Mouse (Mus musculus) lung, postnatal 10 days (tissue): ENCODE measurements around the gene Mmp28.

Source experiments
- DNase-seq: peaks from one replicate; pipeline ENCODE4 v3.0.0; 2021

The Mmp28 gene

DNA sequence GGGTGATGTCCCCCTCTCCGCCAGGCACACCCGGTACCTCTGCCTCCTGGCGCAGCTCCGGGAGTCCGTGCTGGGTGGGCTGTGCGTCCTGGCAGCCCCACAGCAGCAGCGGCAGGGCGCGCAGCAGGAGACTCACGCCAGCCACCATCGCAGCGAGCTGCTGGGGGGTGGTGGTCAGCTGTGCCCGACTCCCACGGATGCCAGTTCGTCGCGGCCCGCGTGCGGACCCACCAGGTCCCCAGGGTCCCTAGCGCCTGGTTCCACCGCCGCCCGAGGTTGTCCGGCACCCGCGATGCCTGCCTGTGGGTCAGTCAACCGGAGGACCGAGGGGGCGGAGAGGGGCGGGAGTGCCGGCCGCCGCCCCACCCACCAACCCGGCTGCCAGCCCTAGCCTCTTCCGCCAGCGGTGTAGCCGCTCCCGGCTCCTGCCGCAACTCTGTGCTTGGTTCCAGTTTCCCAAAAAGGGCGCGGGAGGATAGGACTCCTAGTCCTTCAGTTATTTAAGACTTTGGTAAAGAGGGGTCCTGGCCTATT lies at the start of gene Mmp28:
Gene Mmp28, minus strand, starts transcription at position 361 of the 534 bp plus-strand sequence.
- peak; percentile 81 for DNase-seq

DNA sequence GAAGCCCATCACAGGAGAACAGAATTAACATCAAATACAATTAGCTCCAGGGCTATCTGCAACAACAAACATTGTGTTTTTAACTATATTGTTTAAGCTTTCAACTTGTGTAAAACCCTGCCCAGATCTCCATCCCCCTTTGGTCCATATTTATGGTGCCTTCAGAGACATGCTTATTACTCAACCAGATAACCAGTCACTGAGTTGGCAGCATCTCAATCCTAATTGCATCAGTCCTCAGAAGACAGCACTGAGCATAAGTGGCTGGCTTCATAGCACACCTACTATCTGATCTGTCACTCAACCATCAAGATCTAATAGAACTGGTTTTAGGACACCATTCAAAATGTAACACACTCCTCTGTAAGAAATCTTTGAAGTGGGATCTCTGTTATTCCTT lies 46.6 kb upstream of the Mmp28 start:
- DNase-seq = no peak

DNA sequence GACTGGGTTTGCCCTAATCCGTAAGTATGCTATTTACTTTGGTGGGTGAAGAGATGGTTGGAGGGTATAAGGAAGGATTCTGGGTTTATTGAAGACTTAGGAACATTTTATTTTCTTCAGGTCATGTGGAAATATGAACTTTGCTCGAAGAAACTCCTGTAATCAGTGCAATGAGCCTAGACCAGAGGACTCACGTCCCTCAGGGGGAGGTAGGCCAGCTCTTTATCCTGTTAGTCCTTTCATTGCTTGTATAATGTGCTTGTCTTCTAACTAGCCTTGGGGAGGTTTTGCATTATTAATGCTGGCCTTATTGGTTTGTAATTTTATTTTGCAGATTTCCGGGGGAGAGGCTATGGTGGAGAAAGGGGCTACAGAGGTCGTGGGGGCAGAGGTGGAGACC lies 41.4 kb upstream of the Mmp28 start:
- DNase-seq = no peak

DNA sequence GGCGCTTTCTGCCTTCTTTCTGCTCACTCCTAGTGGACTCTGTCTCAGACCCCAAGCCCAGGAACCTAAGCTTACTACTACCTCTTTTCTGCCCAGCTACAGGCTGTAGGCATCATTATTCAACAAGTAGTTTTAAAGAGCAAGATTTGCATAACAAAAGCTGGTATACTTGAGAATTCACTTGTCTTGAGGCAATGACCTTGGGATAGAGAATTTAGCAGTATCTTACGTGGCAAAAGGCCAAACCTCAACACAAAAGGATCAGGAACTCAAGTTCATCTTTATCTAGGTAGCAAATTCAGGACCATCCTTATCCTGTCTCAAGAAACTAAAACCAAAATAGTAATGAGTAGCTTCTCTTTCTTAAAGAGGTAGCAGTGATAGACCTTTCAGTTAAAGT lies 32.7 kb upstream of the Mmp28 start:
- DNase-seq = no peak

DNA sequence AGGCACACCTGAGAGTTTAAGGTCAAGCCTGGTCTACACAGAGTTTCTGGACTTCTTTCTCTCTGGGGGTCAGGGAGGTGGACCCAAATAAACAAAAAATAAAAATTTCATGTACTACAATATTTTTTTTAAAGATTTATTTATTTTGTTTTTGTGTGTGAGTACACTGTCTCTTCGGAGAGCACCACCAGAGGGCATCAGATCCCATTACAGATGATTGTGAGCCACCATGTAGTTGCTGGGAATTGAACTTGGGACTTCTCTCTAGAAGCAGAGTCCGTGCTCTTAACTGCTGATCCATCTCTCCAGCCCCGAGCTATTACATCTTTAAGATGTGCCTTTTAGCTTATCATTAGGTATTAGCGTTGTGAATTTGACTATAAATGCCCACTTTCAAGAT lies 28.6 kb upstream of the Mmp28 start:
- DNase-seq = no peak

DNA sequence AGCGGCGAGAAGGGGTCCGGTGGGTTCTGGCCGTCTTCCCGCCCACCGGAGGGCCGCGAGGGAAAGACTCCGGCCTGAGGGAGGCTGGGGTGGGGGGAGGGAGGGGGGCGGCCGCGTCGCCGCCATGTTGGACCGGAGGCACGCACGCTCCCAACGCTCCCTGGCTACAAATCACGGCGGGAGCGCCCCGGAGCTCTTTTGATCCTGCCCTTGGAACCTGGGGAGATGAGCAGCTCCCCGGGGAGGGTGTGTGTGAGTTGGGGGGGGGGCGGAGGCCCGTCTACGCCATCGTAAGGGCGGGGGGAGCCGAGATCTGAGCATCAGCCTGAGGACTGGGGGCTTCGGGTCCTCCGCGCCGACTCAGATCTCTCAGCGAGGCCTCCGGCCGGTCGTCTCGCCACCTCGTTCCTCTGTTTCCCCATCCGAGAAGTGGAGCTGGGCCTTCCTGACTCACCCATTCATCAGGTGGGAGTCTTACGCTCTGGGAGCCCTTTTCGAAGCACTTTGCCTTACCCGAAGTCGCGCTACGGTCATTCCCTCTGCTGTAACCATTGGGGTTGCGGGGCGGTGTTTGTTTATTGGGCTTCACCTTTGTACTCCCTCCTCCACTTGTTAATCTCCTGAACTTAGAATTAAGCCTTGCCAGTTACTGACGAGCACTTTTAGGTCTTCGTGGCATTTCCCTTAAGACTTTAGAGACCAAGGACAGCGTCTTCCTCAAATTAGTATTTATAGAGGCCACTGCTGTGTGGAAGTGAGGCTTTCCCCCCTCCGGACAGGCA lies 10.6 kb upstream of the Mmp28 start:
- no peak for DNase-seq

DNA sequence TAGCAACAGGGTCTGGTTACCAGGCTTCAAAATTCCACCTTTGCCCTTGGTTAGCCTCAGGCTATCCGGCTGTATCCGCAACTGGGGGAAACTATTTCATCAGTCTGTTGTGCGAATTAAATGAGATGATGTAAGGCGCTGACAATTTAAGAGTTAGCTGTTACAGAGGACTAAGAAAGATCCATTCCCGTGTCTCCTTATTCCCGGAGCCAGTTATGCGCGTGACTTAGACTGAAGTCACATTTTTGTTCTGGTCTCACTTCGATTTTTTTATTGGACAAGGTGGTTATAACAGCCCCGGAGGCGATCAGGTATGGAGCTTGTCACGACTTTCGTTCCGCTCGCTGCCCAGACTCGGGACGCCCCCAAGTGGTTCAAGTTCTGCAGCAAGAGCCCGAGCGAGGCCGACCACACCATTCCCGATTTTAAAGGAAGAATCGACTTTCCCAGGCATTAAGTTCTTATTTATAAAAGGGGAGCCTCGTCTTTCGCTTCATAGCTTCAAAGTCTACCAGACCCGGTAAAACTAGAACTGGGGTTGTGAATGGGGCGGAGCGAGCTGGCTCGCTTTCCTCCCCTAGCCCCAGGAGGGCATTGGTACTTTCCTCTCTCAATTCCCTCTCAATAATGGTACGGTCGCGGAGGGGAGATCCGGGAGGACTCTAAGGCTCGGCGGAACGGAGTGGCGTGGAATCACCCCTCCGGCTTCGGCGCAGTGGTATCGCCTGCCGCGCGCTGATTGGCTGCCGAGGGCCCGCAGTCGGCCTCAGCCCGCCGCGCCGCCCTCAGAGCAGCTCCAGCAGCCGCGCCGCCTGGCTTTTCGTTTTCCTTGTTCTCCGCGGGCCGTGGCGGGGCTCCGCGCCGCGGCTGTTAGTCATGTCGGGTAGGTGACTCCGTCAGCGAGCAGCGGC lies 9.7 kb upstream of the Mmp28 start, which contains the start of gene Taf15:
Gene Taf15, plus strand, starts transcription at position 763 of the 911 bp plus-strand sequence.
- DNase-seq = peak; percentile 99

DNA sequence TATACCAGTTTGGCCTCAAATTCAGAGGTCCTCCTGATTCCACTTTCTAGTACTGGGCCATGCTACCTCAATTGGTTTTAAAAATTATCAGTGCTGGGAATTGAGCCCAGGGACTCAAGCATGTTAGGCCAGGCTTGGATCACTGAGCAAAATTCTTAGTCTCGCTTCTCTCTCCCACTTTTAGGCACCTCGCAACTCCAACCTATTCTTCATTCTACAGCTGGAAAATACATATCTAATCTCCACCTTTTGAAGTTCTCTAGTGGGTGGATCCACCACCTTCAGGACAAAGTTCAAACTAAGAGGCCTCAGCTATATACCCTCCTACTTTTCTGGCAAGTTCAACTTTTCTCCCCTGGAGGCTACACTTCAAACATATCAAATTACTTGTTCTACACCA lies 8.9 kb upstream of the Mmp28 start:
- no peak for DNase-seq

DNA sequence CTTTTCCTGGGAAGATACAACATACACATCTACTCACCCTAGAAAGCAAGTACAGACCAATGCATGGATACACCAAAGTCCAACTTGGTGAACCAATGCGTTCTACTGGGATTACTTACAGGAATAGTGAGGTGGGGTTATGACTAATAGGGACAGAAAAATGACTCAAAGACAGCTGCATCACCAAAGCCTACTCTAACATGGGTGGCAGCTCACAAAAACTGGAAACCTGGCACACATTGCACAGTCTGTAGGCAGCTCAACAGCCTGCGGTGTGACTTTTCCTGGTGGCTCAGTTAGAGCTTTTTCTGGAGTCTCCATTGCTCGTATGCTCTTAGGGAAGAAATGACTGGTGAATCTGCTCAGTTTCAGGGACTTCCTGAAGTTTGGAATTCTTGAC lies 5.9 kb upstream of the Mmp28 start:
- DNase-seq = no peak

DNA sequence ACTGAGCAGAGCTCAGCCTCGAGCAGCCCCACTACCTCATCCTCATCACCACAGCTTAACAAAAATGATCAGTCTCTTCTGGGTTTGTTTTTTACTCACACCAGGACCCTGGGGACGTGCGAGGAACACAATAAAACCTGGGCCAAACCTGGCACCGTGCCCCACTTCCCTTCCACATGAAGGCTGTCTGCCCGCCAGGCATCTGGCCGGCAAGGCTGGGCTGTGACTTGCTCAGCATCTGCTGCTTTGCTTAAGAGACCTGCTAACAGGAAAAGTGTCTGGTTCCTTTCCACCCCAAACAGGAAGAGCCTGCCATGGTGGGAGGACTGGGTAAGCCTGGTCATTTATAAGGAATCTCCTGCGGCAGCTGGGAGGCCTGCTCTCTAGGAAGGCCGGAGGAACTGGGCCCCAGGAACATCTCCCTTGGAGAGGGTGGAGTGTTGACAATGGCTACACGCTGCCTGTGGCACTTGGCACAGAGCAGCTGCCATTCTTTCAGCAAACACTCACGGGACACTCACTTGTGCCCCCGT lies 4.3 kb upstream of the Mmp28 start:
- DNase-seq = peak; percentile 86

DNA sequence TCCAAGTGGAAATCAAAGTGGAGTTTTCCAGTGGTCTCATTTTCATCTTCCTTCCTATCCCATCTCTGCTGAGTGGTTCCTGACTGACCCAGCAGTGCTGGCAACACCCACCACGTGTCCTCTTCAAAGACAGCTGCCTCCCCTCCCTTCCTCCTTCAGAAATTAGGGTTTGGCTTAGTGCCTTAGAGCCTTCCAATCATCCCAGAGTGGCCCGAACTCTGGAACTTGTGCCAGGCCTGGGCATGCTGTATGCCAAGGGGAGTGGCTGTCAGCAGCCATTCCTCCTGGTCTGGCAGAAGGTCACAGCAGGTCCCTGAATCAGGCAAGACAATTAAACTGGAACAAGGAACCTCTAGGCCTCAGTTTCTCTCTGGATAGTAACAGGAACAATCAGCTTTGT lies 3.1 kb upstream of the Mmp28 start:
- DNase-seq = peak; percentile 79

DNA sequence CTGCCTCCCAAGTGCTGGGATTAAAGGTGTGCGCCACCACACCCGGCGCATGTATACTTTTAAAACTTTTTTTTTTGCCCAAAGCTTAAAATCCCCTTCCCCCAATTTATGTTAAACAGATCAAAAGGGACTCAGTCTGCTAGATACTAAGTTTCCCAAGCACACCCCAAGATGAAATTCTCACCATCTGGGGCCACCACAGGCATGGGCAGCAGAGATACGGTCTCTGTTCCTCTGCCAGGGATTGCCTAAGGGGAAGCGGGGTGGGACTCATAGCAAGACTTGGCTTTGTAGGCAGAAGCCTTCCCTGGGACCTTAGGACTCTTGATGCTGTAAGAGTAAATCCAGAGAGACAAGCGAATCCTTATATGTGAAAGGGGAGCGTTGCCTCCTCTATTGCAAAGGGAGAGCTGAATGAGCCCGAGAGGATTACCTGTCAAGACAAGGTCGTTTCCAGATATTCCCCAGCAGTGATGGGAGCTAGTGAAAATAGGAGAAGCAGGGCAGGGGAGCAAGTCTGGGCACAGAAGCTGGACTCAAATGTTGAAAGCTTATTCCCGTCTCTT lies 1.3 kb downstream of the Mmp28 start:
- DNase-seq = no peak

DNA sequence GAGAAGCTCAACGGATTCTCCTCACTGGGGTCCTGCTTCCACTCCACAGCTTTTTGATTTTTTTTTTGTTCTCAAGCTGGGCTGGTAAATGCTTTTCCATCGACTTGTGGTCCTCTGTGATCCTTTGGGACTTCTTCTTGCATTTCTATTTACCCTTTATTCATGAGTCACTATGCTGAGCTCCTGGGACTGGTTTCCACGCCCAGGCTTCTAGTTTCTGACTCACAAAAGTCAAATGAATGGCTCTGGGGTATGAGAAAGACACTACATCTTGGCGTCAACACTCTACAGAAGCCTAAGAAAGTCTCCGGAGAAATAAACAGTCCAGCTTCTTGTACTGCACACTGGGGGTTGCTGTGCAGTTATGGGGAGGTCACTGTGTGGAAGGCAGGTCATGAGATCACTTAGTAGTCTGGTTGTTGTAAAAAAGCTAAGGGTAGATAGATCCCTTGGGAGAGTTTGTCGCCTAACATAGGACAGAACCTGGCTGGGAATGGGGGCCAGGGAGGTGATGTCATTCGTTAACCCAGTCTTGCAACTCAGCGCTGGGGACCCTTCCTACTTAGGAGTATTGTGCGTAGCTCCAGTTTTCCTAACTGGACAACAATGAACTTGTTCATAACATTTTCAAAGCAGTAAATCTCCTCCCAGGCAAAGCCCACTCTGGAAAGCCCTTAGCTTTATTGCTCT lies 4.8 kb downstream of the Mmp28 start:
- DNase-seq = no peak

DNA sequence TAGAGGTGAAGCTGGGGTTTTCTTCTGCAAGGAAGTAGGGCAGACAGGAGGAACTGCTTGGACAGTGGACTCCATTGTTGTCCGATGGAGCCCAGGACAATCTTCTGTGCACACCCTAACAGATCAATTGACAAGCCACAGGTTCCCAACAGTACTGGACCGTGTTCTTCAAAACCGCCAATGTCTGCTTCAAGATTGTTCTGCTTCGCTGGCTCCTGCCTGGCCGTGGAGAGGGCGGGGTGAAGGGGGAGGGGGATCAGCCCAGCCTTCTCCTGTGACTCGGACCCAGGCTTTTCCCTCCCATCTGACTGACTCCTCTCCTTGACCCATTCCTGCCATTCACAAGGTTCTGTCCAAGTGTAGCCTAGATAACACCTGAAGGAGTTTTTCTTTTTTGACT lies 5.6 kb downstream of the Mmp28 start:
- no peak for DNase-seq

DNA sequence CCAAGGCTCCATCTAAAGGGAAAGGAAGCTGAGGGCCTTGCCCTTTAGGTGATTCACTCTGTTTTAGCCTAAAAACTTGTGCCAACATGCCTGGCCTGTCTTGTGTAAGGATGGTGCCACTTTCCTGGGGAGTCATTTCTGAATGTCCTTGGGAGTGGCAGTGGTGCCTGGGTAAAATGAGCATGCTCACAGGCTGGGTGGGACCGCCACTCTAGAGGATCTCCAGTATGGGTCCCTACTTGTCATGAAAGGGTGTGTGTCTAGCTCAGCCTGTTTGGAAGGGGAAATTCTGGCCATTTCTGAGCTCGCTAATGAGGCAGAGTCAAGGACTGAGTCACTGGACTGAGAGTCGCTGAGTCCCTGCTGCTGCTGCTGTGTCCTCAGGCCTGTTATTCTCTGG lies 7.3 kb downstream of the Mmp28 start:
- DNase-seq = no peak

DNA sequence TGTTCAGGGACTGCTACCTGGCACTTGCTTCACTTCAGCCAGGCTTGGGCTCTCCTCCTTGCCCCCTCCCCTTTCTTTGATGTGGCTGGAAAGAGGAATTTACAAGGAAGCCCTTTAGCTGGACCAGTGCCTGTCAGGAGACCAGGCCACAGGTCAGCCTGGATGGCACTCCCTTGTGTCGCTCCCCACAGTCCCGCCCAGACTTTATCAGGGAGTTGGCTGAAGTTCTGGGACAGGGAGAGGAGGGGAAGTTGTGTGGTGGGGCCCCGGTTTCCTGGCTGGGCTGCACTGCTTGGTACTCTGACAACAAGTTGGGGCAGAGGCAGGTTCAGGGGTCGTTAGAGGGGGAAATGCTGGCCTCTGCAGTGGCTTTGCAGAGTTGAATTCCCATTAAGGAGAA lies 8.3 kb downstream of the Mmp28 start:
- DNase-seq = peak; percentile 73

DNA sequence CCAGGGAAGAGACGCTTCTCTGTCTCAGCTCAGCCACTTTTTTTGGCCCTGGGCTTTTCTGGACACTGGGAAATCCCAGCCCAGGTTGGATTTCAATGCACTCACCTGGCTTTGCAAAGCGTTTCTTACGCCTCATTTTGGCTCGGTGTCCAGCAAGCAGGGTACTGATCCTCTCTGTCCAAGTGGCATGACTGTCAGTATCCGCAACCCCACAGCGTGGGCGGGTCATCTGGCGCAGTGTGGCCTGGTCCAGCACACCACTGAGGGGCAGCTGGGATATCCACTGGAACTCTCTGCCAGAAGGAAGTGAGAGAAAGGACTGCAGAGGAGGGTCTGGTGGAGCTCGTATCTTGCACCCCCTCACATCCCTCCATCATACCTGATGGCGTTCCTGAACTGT lies 11.6 kb downstream of the Mmp28 start:
- no peak for DNase-seq

DNA sequence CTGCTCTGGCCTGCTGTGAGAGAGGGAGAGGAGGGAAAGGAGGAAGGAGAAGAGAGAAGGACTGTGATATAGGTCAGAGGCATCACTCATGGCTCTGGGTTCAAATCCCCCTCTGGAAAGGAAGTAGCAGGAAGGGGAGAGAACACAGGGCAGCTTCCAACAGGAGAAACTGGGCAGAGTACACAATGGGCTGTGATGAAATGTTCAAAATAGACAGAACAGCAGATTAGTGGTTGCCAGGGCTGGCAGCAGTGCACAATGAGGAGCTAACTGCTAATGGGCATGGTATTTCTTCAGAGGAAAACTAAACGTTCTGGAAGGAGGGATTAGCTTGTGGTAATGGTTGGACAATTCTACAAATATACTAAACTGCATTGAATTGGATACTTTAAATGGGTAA lies 12.3 kb downstream of the Mmp28 start:
- DNase-seq = no peak

DNA sequence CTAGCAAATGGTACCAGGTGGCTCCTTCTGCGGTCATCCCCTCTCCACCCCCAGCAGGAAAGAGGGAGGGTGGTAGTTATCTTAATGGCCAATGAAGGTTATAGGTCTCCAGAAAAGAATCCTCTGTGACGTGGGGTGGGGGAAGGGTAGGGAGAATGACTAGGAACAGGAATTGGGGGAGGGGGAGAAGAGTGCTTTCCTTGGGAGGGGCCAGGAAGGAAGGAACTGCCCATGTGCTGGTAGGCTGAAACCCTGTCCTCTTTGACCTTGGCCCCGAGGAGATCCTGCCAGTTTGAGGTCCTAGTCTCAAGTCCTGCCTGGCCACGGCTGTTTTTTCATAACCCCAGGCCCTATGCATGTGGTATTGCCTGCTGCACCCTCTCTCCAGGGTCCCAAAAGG lies 13.6 kb downstream of the Mmp28 start:
- DNase-seq = peak; percentile 67

DNA sequence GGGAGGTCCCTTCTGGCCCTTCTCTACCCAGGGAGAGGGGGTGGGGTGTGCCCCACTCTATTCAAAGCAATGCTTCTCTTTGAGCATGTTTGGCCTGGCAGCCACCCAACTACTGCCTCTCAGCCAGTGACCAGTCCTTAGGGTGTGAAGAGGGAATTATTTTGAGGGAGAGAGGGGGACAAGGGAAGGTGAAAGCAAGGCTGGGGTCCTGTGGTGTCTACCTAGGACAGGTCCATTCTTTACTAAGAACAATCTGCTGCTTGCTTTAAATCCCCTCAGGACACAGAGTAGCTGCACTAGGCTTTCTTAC lies 14.0 kb downstream of the Mmp28 start:
- peak; percentile 80 for DNase-seq

DNA sequence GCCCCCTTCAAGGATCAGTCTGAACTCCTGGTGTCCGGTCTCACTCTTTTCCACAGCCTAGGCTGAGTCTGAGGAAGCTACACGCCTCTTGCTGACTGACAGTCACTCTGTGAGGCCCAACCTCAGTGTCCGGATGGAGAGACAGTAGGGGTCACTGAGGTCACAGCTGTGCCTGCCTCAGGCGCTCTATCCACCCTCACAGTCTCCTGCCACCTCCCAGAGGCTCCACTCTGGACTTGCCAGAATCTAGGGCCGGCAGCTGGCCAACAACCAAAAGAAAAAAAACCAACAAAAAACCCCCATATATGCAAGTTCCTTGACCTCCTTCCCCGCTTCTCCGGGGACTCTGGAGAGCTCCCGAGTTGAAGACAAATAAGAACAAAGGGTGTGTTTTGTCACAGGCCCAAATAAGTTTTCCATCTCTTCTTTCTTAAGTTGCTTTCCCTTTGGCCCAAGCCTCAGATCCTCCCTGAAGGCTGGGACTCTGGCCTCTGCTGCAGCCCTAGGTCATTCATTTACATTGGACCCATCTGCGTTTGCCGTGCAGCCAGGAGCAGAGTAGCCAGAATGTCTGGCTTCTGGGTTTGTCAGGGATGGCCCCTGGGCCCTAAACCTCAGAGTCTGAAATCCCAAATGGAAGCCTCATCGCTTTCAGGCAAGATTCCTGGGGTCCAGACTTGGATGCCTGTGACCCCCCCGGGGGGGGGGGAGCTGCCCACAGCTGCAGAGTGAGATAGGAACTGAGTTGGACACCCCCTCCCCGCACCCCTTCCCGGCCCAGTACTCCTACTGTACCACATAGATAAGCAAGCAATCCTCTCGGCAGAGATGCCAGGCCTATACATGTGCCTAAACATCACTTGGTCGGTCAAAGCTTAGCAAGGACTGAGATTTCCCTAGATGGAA lies 14.6 kb downstream of the Mmp28 start:
- peak; percentile 52 for DNase-seq

DNA sequence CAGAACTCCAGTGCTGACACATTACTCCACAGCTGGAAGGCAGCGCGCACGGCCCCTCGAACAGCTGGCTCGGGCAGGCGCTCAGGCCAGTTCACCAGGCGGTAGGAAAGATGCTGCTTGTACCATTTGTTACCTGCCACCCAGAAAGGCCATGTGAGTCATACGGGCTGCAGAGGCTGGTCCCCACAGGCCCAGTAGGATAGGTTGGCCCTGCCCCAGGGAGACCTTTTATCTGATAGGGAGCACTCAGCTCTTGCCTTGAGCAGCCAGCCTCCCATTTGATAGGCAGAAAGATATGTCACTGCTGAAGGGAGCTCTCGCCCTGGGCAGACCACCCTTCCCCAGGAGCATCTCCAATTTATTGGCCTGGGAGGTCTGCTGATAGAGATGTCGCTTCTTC lies 15.3 kb downstream of the Mmp28 start:
- DNase-seq = no peak
